8 mouse cellular contexts compared by ENCODE assay signal in genomic region chr11:115904956-115905790, GRCm38 (mm10). TPM values are rescaled to one million over a fixed set of nuclear protein-coding genes. Genes with fewer than 3 reads are reported as not detected.
A peak's percentile ranks its signal among the peaks of the same experiment; 100 is the strongest.
DNase-seq lines count a peak whose midpoint lies in the region; TF ChIP-seq lines count a peak whose summit lies in the region.

No protein-coding gene starts in this region.

- intact Hi-C loops in gastrocnemius, adult 2 months (cut with DNase I): no loop called here

- 64% methylated on average over 16 of the region's 16 CpGs for WGBS in small intestine, adult 2 months

- peak; percentile 26 for DNase-seq in embryo, embryonic 10.5 days (ENCODE audit: low spot score)
- no peak for DNase-seq in embryo, embryonic 11 days
- DNase-seq in right cerebral cortex, adult 18-20 months: peak; percentile 31
- no peak for DNase-seq in right cerebral cortex, postnatal 4 days
- DNase-seq in layer of hippocampus, postnatal 25 days (ENCODE audit: extremely low spot score in 1 of 2, low spot score in 1 of 2): peak; percentile 24 to 32
- no peak for DNase-seq in gastrocnemius, adult 2 months
- no peak for DNase-seq in yolk sac, embryonic 10.5 days (ENCODE audit: low spot score)

- TF ChIP-seq POLR2A in small intestine, adult 2 months (IDR thresholded peaks at IDR 0.05; ENCODE audit: low read depth, low read length): no peak

- H3K4me3 ChIP-seq in small intestine, adult 2 months (ENCODE audit: low read depth, low read length): no peak overlapping the region
- H3K4me3 ChIP-seq in gastrocnemius, adult 2 months: no peak overlapping the region

- H3K27ac ChIP-seq in small intestine, adult 2 months (ENCODE audit: insufficient read depth, low read depth, low read length): peak overlapping the region; percentile 64; the same call in 1 of the 2 replicates
- H3K27ac ChIP-seq in gastrocnemius, adult 2 months: no peak overlapping the region

- peaks cover 2% of the 10 kb centered on the region; the same call in 1 of the 2 replicates for H3K36me3 ChIP-seq in small intestine, adult 2 months (ENCODE audit: control insufficient read depth, insufficient read depth, low read length)

- TF ChIP-seq CTCF in small intestine, adult 2 months (IDR thresholded peaks at IDR 0.05; ENCODE audit: extremely low read depth, insufficient read length, insufficient replicate concordance, low read depth, low read length): no peak
- TF ChIP-seq CTCF in gastrocnemius, adult 2 months (IDR thresholded peaks at IDR 0.05): no peak

- peaks cover 28% of the 10 kb centered on the region for H3K4me1 ChIP-seq in small intestine, adult 2 months (ENCODE audit: control insufficient read depth, insufficient read depth, insufficient read length, low read length)

- no peaks in the 10 kb centered on the region for H3K27me3 ChIP-seq in small intestine, adult 2 months (ENCODE audit: control insufficient read depth, insufficient read depth, low read length)

RNA-seq across cellular contexts. Expression of gene Smim5, which starts 5.4 kb away (rescaled TPM):
- total RNA-seq in layer of hippocampus, postnatal 25 days (2021): 1 to 10 TPM in 1 of 2 experiments, under 1 TPM in 1; 0.54 to 1.2 TPM
- 0.72 and 2.2 TPM in 2 replicates for polyA plus RNA-seq in small intestine, adult 2 months (2012; rRNA removed)
- total RNA-seq in gastrocnemius, adult 2 months (2021): under 1 TPM; 0.23 to 0.89 TPM

RNA-seq across cellular contexts. Expression of gene Smim6, which starts 6.6 kb away (rescaled TPM):
- not detected for total RNA-seq in layer of hippocampus, postnatal 25 days (2021)
- 8.8 and 9.7 TPM in 2 replicates for polyA plus RNA-seq in small intestine, adult 2 months (2012; rRNA removed)
- total RNA-seq in gastrocnemius, adult 2 months (2021): not detected

RNA-seq across cellular contexts. Expression of gene Sap30bp, which starts 27.9 kb away (rescaled TPM):
- total RNA-seq in layer of hippocampus, postnatal 25 days (2021): 10 to 100 TPM; 33.1 to 47.4 TPM
- 15.2 and 27.1 TPM in 2 replicates for polyA plus RNA-seq in small intestine, adult 2 months (2012; rRNA removed)
- 10 to 100 TPM; 12.1 to 13.4 TPM for total RNA-seq in gastrocnemius, adult 2 months (2021)

RNA-seq across cellular contexts. Expression of gene Recql5, which starts 28.1 kb away (rescaled TPM):
- total RNA-seq in layer of hippocampus, postnatal 25 days (2021): 10 to 100 TPM; 25.7 to 28.4 TPM
- polyA plus RNA-seq in small intestine, adult 2 months (2012; rRNA removed): 5.8 and 9.2 TPM in 2 replicates
- 1 to 10 TPM; 7.5 to 8.6 TPM for total RNA-seq in gastrocnemius, adult 2 months (2021)

RNA-seq across cellular contexts. Expression of gene Myo15b, which starts 47.0 kb away (rescaled TPM):
- under 1 TPM; 0.27 to 0.28 TPM for total RNA-seq in layer of hippocampus, postnatal 25 days (2021)
- 539 and 1,655 TPM in 2 replicates for polyA plus RNA-seq in small intestine, adult 2 months (2012; rRNA removed)
- total RNA-seq in gastrocnemius, adult 2 months (2021): not detected

Comparison
In these comparisons a context has a peak if more than half of its experiments do, and no peak if none do; other contexts are left out.
1. DNase-seq: peak in embryo, embryonic 10.5 days (single experiment), right cerebral cortex, adult 18-20 months (single experiment) and layer of hippocampus, postnatal 25 days (2 of 2); none in embryo, embryonic 11 days (single experiment), right cerebral cortex, postnatal 4 days (single experiment), gastrocnemius, adult 2 months (single experiment) and yolk sac, embryonic 10.5 days (single experiment).